Mouse (Mus musculus): ENCODE data around the gene Cited1. TPM values are rescaled to one million over a fixed set of nuclear protein-coding genes. Genes with fewer than 3 reads are reported as not detected.
"Not testable (repeated sequence)": the region's sequence is repeated elsewhere in the genome, so short reads cannot be mapped to it uniquely, and the experiment has no call there.

Cited1 gene
- polyA plus RNA-seq, 2 experiments: 31.3 to 32.5 TPM

DNA sequence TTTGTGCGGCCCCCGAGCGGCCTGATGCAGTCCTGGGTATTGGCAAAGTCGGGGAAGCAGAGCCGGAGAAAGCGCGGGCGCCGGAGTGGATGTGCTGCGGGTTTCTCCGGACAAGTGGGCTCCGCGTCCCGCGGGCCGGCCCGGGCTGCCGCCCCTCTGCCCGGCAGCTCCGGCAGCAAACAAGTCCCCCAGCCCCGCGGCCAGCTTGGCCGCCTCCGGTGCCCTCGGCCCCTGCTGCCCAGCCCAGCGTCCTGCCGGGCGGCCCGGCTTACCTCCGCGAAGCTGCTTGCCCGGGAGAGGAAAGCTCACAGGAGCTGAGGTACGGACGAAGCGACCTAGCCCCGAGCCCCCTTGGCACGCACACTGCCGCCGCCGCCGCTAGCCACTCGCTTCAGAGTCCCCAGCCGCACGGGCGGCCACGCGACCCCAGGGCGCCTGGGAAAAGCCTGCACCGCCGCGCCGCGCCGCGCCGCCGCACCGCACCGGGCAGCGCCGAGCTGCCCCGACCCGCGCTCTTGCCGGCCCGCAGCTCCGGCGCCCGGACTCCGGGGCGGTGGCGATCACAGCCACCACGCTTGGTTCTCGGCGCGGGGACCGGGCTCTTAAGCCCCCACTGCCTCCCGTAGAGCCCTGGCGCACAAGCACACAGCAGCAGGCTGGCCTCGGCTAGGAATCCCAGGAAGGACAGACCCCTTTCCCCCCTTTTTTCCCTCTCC, 602 bp downstream of the Cited1 start:
- peak overlapping the region; percentile 53 for H3K4me3 ChIP-seq (replicated peaks; ENCODE audit: low read length)
- 0 out of 2 replicates have a peak, but pooled peaks cover 3% of the 10 kb centered on the region for H3K4me1 ChIP-seq (ENCODE audit: control insufficient read depth, insufficient read depth, low read length)
- H3K9ac ChIP-seq (ENCODE audit: low read depth, low read length, severe bottlenecking): peak overlapping the region; percentile 49
- peak; percentile 48; the same call in 1 of the 2 replicates for ATAC-seq (ENCODE audit: low FRiP score, low read depth)
- WGBS: 6% methylated on average over 14 of the region's 80 CpGs
- H3K27me3 ChIP-seq (ENCODE audit: control insufficient read depth, insufficient read depth, low read length): peaks cover 7% of the 10 kb centered on the region
- peak overlapping the region; percentile 55 for H3K27ac ChIP-seq (replicated peaks; ENCODE audit: low read depth, low read length)
- no peaks in the 10 kb centered on the region for H3K9me3 ChIP-seq (ENCODE audit: control insufficient read depth, low read length)
- H3K36me3 ChIP-seq (ENCODE audit: control insufficient read depth, insufficient read depth, low read length): no peaks in the 10 kb centered on the region
- peak overlapping the region; percentile 79 for H3K4me2 ChIP-seq (replicated peaks; ENCODE audit: low read depth, low read length, severe bottlenecking)
- no peak for DNase-seq (ENCODE audit: low spot score)
- no peak for TF ChIP-seq POLR2A (IDR thresholded peaks at IDR 0.05; ENCODE audit: borderline replicate concordance, extremely low read depth, insufficient read depth, insufficient read length)

DNA sequence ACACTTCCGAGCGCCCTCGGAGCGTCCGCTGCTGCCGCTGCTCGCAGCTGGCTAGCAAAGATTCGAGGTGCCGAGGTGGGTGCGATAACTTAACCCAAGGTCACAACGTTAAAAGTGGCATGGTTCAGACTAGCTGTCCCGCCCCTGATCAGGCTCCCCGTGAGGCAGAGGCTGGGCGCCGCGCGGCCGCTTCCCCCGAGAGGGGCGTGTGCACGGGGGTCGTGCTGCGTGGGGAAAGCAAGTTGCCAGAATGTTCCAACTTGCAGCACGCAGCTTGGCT, 1.1 kb downstream of the Cited1 start:
- WGBS: 20% methylated on average over 14 of the region's 24 CpGs
- no peaks in the 10 kb centered on the region for H3K36me3 ChIP-seq (ENCODE audit: control insufficient read depth, insufficient read depth, low read length)
- ATAC-seq (ENCODE audit: low FRiP score, low read depth) (no peak), DNase-seq (ENCODE audit: low spot score) (no peak)
- peak overlapping the region; percentile 53 for H3K4me3 ChIP-seq (replicated peaks; ENCODE audit: low read length)
- 0 out of 2 replicates have a peak, but pooled peaks cover 3% of the 10 kb centered on the region for H3K4me1 ChIP-seq (ENCODE audit: control insufficient read depth, insufficient read depth, low read length)
- H3K9me3 ChIP-seq (ENCODE audit: control insufficient read depth, low read length): no peaks in the 10 kb centered on the region
- H3K27me3 ChIP-seq (ENCODE audit: control insufficient read depth, insufficient read depth, low read length): peaks cover 7% of the 10 kb centered on the region
- peak overlapping the region; percentile 79 for H3K4me2 ChIP-seq (replicated peaks; ENCODE audit: low read depth, low read length, severe bottlenecking)
- TF ChIP-seq POLR2A (IDR thresholded peaks at IDR 0.05; ENCODE audit: borderline replicate concordance, extremely low read depth, insufficient read depth, insufficient read length): no peak
- peak overlapping the region; percentile 49 for H3K9ac ChIP-seq (ENCODE audit: low read depth, low read length, severe bottlenecking)
- 0 out of 2 replicates have a peak overlapping the region, but pooled peaks have one; percentile 26 for H3K27ac ChIP-seq (replicated peaks; ENCODE audit: low read depth, low read length)

DNA sequence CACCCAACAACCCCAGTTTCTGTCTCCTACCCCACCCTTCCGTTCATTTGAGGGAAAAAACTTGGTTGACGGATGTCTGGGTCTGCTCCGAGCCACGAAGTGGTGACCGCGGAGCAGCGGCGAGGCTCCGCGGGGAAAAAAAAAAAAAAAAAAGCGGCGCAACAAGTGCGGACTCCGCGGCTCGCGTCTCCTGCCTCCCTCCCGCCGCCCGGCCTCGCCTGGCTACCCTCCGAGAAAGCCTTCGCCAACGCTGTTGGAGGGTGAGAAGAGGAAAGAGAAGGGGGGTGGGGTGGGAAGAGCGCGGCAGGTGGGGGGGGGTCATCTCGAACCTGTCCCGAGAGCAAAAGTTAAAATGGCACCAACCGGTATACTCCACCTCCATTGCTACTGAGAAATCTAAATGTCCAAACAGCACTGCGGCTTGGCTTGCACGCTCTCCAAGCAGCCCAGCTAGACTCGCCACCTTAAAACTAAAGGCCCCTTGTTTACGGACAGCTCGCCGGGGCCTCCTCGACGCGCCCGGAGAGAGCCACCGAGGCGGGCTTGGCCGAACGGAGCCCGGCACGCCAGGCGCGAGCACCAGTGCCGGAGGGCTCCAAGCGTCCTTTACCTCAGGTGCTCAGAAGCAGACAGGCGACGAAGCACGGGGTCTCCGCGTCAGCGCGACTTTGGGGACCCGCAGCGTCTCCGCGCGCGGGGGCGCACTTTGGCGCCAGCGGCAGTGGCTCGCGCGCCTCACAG, 1.7 kb downstream of the Cited1 start:
- H3K4me2 ChIP-seq (replicated peaks; ENCODE audit: low read depth, low read length, severe bottlenecking): peak overlapping the region; percentile 79
- ATAC-seq (ENCODE audit: low FRiP score, low read depth): no peak
- peak overlapping the region; percentile 49 for H3K9ac ChIP-seq (ENCODE audit: low read depth, low read length, severe bottlenecking)
- no peak overlapping the region for H3K27ac ChIP-seq (replicated peaks; ENCODE audit: low read depth, low read length)
- H3K36me3 ChIP-seq (ENCODE audit: control insufficient read depth, insufficient read depth, low read length): no peaks in the 10 kb centered on the region
- no peaks in the 10 kb centered on the region for H3K9me3 ChIP-seq (ENCODE audit: control insufficient read depth, low read length)
- H3K27me3 ChIP-seq (ENCODE audit: control insufficient read depth, insufficient read depth, low read length): peaks cover 7% of the 10 kb centered on the region
- WGBS: 23% methylated on average over 56 of the region's 68 CpGs
- peak overlapping the region; percentile 53 for H3K4me3 ChIP-seq (replicated peaks; ENCODE audit: low read length)
- no peak for TF ChIP-seq POLR2A (IDR thresholded peaks at IDR 0.05; ENCODE audit: borderline replicate concordance, extremely low read depth, insufficient read depth, insufficient read length)
- DNase-seq (ENCODE audit: low spot score): no peak
- H3K4me1 ChIP-seq (ENCODE audit: control insufficient read depth, insufficient read depth, low read length): 0 out of 2 replicates have a peak, but pooled peaks cover 3% of the 10 kb centered on the region

- DNase-seq (ENCODE audit: low spot score) (no peak), ATAC-seq (ENCODE audit: low FRiP score, low read depth) (no peak)
- H3K9me3 ChIP-seq (ENCODE audit: control insufficient read depth, low read length): no peaks in the 10 kb centered on the region
- H3K4me2 ChIP-seq (replicated peaks; ENCODE audit: low read depth, low read length, severe bottlenecking): no peak overlapping the region
- peaks cover 7% of the 10 kb centered on the region for H3K27me3 ChIP-seq (ENCODE audit: control insufficient read depth, insufficient read depth, low read length)
- H3K4me1 ChIP-seq (ENCODE audit: control insufficient read depth, insufficient read depth, low read length): no peaks in the 10 kb centered on the region
- H3K4me3 ChIP-seq (replicated peaks; ENCODE audit: low read length): no peak overlapping the region
- no peak for TF ChIP-seq POLR2A (IDR thresholded peaks at IDR 0.05; ENCODE audit: borderline replicate concordance, extremely low read depth, insufficient read depth, insufficient read length)
- 50% methylated on average over 2 of the region's 2 CpGs for WGBS
- no peaks in the 10 kb centered on the region for H3K36me3 ChIP-seq (ENCODE audit: control insufficient read depth, insufficient read depth, low read length)
- no peak overlapping the region for H3K9ac ChIP-seq (ENCODE audit: low read depth, low read length, severe bottlenecking)
- H3K27ac ChIP-seq (replicated peaks; ENCODE audit: low read depth, low read length): no peak overlapping the region
Measured at GRCm38 (mm10) chrX:102244334-102244733, 7.6 kb downstream of the Cited1 start.

DNA sequence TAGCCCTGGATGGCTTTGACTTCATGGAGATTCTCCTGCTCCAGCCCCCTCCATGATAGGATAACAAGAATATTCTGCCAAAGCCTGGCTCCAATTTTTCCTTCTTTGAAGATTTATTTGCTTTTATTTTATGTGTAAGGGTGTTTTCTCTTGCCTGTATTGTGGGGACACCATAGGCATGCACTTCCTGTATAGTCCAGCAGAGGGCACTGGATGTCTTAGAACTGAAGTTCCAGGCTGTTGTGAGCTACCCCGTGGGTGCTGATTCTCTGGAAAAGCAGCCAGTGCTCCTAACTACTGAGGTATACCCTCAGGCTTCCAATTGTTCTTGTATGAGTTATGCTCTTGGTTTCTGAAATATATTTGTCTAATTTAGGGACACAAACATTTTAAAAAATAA, 32.9 kb downstream of the Cited1 start:
- Histone ChIP-seq H3K9ac (ENCODE audit: low read depth, low read length, severe bottlenecking) (no peak overlapping the region), H3K4me1 (ENCODE audit: control insufficient read depth, insufficient read depth, low read length) (no peaks in the 10 kb centered on the region), H3K4me2 (replicated peaks; ENCODE audit: low read depth, low read length, severe bottlenecking) (no peak overlapping the region), H3K4me3 (replicated peaks; ENCODE audit: low read length) (no peak overlapping the region), H3K27ac (replicated peaks; ENCODE audit: low read depth, low read length) (no peak overlapping the region), H3K27me3 (ENCODE audit: control insufficient read depth, insufficient read depth, low read length) (no peaks in the 10 kb centered on the region), H3K36me3 (ENCODE audit: control insufficient read depth, insufficient read depth, low read length) (no peaks in the 10 kb centered on the region), H3K9me3 (ENCODE audit: control insufficient read depth, low read length) (no peaks in the 10 kb centered on the region)
- no peak for TF ChIP-seq POLR2A (IDR thresholded peaks at IDR 0.05; ENCODE audit: borderline replicate concordance, extremely low read depth, insufficient read depth, insufficient read length)
- 21% methylated on average over 1 of the region's 1 CpGs for WGBS
- ATAC-seq (ENCODE audit: low FRiP score, low read depth) (no peak), DNase-seq (ENCODE audit: low spot score) (peak; percentile 3)

- not testable (repeated sequence) for H3K27me3 ChIP-seq (ENCODE audit: control insufficient read depth, insufficient read depth, low read length); DNase-seq (ENCODE audit: low spot score); H3K4me2 ChIP-seq (replicated peaks; ENCODE audit: low read depth, low read length, severe bottlenecking); ATAC-seq (ENCODE audit: low FRiP score, low read depth); H3K9me3 ChIP-seq (ENCODE audit: control insufficient read depth, low read length); H3K36me3 ChIP-seq (ENCODE audit: control insufficient read depth, insufficient read depth, low read length); H3K9ac ChIP-seq (ENCODE audit: low read depth, low read length, severe bottlenecking); H3K27ac ChIP-seq (replicated peaks; ENCODE audit: low read depth, low read length); H3K4me3 ChIP-seq (replicated peaks; ENCODE audit: low read length); H3K4me1 ChIP-seq (ENCODE audit: control insufficient read depth, insufficient read depth, low read length)
- 49% methylated on average over 9 of the region's 9 CpGs for WGBS
Measured at GRCm38 (mm10) chrX:102215356-102215755, 36.6 kb downstream of the Cited1 start.

Data from limb, embryonic 14.5 days (tissue).